Mouse (Mus musculus) lung, postnatal 0 days (tissue): Measurements from ENCODE around the gene Iqcc.

Experiments
- CTCF ChIP-seq: IDR thresholded peaks from 2 replicates; pipeline ENCODE4 v1.5.1; 2016; ENCODE audit warnings: antibody characterized with exemption, mild to moderate bottlenecking
- EP300 ChIP-seq: IDR thresholded peaks from 2 replicates; pipeline ENCODE4 v1.6.1; 2016; ENCODE audit warnings: antibody characterized with exemption, mild to moderate bottlenecking, control low read depth

DNA sequence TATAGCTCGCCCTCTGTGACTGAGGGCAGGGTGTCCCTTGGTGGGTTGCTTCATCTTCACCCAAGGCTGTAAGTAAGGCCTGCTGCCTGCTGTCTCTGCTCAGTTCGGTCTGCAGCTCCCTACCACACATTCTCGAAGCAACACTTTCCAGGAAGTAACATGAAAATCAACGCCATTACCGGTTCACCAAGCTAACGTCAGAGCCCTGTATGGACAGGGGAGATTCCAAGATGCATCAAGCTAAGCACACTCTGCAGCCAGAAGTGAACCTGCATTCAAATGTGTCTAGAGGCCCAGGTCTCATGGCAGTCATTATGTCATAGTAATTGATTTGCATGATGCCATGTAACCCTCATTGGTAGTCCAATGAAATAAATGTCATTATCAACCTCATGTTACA lies 48.9 kb downstream of the Iqcc start:
- TF ChIP-seq CTCF = no peak
- TF ChIP-seq EP300 = no peak
